Mouse (Mus musculus) regulatory T cell (primary cell): ENCODE measurements at regions not wholly inside any gene's neighbourhood (a gene's known extent, or its start where the extent isn't known, plus 50 kb on each side); places are given as distances from the start of the nearest gene placed in this dataset.

Experiments used
- in situ Hi-C: fragments of 300-600 bp; cut with MboI, MseI; formaldehyde crosslinking; loops from one replicate; pipeline ENCODE4 v1.15.1; 2025; ENCODE audit warnings: high pct_unique_total_duplicates

DNA sequence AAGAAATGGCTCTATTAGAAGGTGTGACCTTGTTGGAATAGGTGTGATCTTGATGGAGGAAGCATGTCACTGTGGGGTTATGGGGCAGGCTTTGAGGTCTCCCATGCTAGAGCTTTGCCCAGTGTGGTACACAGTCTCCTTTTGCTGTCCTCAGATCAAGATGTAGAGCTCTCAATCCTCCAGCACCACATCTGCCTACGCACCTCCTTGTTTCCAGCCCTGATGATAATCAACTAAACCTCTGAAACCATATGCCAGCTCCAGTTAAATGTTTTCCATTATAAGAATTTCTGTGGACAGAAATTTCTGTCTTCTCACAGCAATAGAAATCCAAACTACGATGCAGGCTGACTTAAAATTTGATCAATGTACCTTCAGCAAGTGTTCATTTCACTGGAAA, 103.8 kb downstream of the Gm10260 start:
- in situ Hi-C loops = no loop called here

DNA sequence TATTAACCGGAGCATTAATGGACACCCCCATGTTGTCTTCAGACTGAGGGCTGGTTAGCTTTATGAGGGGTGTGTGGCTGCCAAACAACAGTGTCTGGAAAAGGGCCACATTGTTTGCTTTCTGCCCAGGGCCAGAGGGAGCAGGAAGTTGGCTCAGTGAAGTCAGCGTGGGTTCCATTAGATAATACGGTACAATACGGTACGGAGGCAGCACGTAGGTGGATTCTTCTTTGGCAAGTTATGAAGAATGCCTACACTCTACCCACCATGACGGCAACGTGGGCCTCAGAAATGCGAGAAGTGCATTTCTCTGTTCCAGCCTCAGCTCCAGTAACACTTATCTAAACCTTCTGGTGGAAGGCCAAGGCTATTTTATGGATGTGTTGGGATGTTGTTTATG, 108.2 kb downstream of the Gm10260 start:
- in situ Hi-C loops = no loop called here

DNA sequence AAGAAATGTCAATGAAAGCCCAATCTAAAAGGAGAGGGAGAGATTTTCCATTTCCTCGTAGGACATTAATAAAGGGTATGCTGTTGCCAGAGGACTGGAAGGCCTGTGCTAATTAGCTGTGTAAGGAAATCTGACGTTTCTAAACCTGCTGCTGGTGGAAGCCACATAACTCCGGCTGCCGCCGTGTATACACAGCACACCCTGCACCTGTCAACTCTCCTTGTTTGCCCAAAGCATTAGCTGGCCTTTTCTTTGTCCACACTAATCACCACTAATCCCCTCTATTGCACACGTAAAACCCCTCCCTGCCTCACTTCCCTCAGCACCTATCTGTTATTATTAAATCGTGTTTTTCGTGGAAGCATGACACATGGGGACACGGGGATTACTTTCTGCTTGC, 108.7 kb downstream of the Gm10260 start:
- in situ Hi-C loops = no loop called here

DNA sequence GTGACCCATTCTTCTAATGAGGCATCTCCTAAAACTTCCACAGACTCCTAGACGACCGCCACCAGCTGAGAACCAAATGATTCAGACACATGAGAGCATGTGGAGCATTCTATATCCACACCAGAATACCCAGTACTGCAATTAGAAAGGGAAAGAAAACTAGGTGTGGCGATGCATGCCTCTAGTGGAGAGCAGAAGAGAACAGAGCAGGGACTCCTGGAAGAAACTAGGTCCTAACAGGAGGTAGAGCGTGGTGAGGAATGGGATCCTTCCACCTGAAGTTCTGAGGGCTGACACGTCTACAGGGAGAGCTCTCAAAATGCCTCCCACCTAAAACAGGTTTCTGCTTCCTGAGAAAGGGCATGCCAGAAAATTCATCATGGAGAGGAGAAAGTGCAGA, 109.3 kb downstream of the Gm10260 start:
- in situ Hi-C loops = no loop called here

DNA sequence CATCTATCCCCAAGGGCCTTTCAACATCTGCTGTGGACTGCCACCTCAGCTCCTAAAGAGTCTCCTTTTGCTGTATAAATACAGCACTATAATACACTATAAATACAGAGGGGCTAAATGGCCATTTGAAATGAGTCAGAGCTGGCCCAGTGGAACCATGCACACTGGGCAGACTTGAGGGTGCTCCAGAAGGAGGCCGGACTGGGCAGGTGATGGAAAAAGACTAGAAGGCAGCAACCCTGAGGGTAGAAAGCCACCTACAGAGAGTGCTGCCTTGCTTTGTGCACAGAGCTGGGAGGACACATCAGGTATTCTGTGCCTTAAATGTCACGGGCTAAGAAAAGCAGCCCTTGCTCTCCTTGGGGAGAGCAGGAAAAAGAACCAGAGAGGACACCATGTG, 110.2 kb downstream of the Gm10260 start:
- in situ Hi-C loops = no loop called here

DNA sequence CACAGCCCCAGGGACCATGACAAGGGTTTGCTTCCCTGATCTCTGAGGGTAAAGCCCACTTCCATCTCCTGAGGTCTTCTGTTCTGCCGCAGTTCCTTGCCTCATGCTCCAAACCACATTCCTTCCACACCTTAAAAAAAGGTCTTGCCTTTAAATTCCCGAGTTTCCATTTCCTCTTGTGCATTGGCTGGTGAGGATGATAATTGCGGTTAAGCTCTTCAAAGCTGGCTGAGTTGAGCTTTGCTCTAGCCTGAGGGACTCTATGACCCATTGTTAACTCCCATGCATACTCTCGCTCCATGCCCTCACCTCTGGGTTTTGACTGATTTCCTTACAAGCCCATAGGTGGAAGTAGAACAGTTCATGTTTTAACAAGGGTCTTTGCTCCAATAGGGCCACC, 112.9 kb downstream of the Gm10260 start:
- in situ Hi-C loops = no loop called here

DNA sequence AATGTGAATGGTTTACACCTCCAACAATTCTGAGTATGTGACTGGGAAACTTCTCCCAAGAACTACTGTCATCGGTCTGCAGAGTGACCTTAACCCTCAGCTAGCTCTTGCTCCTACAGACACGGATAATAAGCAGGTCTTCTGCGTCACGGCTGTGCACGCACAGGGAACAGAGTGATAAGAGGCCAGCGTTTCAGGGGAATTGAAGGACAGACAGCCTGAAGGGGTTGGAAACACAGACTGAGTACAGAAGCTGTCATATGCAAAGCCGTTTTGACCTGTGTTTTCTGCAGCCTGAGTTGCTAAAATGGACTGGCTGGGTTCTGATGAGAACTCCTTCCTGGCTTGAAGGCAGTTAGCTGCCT, 114.4 kb downstream of the Gm10260 start:
- in situ Hi-C loops = no loop called here

DNA sequence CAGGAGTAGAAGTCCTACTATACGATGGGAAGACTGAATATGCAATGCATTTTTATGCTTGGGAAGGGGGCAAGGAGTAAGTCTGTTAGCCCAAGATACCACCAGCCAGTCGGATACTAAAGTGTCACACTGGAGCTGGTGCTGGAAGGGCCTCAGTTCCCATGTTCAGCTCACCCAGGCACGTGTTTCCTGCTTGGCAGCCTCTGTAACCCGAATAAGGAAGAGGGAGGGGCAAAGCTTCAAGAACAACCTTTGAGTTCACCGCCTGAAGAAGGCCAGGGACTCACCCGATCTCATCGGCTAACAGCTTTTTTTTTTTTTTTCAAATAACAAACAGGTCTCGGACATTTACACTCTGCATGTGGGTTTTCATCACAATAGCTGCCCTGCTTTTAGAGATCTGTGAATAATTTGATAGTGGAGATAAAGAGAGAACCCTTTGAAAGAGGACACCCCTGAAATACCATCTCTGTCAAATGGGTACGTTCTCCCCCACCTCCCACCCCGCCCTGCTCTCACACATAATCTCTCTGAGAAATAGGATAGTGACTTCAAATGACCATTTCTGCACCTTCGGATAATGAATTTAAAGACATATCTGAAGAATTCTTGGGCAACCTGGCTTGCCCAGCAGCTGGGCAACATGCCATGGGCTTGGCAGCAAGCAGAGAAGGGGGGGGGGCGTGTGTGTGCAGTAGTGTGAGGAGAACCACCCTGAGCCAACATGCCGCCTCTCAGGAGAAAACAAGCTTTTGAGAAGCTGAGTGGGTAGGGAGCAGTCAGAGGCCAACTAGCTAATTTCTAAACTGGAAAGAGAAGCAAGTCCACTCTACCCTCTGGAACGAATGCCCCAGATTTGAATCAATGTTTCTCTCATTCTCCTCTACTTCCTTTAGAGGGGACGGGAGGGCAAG, 115.1 kb downstream of the Gm10260 start:
- in situ Hi-C loops = no loop called here

DNA sequence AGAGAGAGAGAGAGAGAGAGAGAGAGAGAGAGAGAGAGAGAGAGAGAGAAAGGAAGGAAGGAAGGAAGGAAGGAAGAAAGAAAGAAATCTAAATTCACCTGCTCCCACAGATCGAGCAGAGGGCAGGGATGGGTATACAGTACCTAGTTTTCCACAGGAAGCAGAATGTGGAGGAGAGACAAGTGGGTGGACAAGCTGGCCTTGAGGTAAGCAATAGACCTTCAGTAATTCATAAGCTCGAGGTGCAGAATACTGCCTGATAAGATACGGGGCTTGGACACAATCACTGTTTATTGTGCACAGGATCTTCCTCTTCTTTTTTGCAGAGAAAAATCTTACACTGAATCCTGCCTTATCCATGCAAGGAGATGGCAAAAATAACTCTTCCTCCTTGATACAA, 120.2 kb downstream of the Gm10260 start:
- in situ Hi-C loops = no loop called here

DNA sequence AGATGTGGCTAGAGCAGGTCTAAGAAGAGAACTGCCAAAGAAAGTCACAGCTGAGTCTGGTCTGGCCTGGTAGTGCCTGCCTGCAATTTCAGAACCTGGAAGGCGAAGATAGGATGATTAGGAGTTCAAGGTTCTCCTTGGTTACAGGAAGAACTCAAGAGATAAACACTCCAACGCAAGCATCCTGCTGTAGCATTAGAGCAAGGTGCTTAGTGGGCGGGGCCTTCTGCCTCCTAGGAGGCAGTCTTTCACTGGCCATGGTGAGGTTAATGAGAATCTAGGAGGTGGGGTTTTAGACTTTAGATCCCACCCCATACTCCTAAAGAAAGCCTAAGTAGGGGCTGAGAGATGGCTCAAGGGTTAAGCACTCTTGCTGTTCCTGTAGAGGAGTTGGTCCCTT, 120.8 kb downstream of the Gm10260 start:
- in situ Hi-C loops = no loop called here

DNA sequence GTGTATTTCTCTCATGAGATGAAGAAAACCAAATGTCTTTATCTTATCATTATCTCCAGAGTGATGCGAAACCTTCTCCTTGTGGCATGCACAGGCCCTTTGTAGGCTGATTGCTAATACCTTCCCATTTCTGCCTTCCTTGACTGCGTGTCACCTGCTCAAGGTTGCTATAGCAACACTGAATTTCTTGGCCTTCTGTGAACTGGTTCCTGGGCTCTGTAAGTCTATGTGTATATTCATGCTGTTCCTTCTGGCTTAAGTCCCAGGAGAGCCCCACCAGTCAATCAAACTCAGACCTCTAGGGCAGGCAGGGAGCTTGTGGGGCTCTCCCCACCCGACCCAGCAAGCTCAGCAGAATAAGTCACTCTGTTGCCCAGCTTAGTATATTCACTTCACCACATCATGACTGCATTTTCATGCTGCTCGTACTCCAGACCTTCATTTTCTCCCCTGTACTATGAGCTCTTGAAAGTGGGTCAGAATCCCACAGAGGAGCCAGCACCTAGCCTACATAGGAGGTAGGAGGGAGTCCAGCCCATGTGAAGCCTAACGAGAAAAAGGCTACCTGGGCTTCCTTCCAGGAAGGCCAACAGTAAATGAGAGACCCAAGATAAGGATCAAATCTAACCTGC, 121.9 kb downstream of the Gm10260 start:
- in situ Hi-C loops = no loop called here

DNA sequence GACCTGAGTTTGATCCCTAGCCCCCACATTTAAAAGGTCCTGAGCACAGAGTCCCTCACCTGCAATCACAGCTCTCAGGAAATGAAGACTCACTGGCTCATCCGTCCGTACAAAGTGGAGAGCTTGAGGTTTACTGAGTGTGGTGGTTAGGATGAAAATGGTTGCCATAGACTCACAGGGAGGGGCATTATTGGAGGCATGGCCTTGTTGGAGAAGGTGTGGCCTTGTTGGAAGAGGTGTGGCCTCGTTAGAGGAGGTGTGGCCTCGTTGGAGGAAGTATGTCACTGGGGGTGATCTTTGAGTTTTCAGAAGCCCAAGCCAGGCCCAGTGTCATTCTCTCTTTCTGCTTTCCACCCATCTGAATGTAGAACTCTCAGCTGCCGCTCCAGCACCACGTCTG, 122.9 kb downstream of the Gm10260 start:
- in situ Hi-C loops = no loop called here

DNA sequence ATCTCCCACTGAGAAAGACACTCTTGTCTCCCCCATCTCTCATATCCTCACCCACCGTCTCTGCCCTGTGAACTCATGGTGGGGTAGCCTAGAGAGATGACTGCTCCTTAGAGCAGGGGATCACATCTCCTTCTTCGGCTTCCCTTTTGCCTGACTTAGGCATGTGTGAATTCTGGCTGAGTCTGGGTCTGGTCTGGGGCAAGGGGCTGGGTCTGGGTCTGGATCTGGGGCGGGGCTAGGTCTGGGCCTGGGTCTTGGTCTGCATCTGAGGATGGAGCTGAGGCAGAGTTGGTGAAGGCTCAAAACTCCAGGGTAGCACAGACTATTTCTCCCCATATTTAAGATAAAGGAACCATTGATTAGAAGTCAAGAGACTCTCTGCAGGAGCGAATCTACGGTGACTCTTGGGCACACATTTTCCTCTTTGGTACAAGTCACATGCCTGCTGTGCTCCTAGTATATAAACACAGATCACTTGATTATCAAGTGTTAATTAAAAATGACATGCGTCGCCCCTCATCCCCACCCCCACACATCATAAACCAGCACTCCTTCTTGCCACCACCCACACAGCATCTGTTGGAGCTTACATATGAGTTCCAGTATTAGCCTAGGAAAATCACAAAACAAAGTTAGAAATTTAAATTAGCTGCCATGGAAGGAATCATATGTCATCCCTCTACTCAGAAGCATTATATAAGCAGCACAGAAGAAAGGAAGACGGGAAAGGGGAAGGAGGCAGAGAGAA, 126.2 kb downstream of the Gm10260 start:
- in situ Hi-C loops = no loop called here

DNA sequence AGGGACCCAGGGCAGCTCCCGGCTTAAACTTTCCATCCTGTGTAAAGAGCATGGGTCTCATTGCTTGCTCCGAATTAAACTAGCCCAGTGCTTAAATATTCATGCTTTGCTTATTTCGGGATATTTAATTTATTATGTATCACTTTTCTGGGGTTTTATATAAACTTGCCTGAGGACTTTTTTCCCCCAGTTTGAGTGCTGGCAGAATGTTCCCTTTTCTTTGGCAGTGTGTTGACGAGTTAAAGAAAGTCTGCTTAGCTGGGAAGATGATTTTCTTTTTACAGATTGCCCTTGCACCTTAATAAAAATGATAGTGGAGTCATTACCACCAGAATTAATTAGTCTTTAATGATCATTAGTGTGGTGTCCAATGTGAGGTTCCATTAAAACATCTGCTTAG, 126.9 kb downstream of the Gm10260 start:
- in situ Hi-C loops = no loop called here

DNA sequence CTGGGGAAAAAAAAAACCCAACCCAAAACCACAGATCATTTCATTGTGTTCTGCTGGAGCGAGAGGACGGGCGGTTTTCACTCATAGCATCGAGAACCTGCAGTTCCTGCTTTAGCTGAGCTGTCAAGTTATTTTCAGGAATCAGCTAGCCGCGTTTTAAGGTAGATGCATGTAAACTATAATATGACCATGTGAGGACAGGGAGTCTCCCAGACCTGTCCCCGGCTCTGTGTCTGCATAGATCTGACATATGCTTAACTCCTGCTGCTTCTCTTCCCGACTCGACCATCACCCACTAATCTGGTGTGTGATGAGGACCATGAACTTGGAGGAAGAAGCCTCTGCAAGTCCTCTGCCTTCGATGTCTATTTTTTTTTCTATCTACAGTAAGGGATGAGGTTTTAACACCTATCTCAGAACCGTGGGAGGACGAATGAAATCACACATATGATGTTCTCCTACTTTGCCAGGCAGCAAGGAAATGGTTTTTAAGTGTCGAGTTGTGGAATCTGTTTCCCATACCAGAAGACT, 128.5 kb downstream of the Gm10260 start:
- in situ Hi-C loops = no loop called here

DNA sequence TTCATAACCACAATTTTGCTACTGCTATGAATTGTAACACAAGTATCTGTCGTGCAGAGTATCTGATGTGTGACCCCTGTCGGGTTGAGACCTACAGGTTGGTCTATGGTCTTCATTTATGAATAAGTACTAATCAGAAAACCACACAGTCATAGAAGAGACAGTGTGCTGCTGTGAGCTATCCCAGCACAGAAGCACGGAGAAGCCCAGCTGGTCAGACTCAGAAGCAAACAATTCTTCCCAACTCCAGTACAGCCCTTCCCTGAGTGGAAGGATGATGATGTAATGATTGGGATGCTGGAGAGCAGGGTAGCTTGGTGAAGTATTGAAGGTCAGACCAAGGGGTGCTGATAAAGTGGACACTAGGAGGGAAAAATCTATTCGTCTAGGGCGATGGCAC, 129.5 kb downstream of the Gm10260 start:
- in situ Hi-C loops = no loop called here

DNA sequence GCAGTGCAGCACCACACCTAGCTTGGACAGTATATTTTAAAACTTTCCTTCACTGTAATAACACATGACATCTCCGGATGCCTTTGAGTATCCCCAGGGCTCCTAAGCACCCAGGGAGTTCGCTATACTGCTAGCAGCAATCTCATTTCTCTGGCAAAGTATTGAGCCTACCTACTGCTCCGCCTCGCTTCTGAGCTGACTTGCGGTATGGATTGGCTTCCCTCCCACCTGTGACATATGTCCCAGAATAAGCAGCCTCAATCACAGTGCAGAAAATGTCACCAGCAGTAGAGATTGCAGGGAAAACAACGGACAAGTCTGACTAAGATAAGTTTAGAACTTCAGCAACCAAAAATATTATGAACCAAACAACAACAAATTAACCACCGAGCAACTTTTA, 131.8 kb downstream of the Gm10260 start:
- in situ Hi-C loops = no loop called here

DNA sequence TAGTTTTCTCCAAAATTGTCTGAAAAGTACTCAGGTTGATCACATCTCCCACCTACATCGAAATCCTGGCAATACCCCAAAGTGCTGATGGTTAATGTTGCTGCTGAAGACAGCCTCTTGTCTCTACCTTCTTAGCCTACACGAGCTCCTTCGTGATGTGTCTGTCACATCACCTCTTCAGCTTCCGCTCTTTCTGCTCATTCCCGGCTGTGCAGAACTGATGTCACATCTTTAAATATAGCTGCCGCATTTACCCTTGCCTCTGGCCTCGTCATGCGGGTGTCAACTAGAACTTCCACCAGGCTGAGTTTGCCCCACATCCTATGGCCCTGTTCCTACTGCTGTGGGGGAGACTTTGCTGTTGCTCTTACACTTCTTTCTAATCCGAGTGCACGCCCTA, 133.2 kb downstream of the Gm10260 start:
- in situ Hi-C loops = no loop called here

DNA sequence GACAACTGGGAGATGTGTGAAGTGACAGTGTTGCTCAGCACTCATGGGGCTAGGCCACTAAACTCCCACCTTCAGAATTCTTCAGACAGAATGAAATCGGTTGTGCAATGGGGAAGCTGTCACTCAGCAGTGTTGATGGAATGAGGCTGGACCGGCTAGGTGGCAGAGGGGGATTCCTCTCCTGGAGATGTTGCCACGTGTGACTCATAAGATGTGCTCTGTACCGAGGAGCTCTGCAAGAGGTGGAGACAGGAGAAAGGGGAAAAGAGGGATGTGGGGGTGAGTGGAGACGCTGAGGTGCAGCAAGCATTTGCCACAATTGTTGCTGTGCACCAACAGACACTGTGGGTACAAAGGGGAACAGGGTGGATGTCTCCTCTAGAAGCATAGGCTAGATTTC, 133.6 kb downstream of the Gm10260 start:
- in situ Hi-C loops = no loop called here

DNA sequence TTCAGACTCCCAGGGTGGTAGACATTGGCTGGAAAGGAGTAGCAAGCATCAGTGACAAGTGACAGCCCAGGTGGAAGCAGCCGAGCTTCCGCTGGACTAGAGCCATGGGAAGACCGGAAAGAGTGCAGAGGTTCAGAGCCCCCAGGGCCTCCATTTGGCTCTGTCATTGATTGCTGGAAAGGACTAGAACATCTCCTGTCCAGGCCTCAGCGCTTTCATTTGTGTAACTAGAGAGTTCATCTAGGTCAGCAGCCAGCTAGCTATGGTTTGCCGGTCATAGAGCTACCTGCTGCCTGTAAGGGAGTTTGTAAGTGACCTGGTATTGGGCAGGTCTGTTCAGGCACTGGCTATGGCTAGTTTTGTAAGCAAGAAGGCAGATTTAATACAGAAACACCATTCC, 134.3 kb downstream of the Gm10260 start:
- in situ Hi-C loops = no loop called here

DNA sequence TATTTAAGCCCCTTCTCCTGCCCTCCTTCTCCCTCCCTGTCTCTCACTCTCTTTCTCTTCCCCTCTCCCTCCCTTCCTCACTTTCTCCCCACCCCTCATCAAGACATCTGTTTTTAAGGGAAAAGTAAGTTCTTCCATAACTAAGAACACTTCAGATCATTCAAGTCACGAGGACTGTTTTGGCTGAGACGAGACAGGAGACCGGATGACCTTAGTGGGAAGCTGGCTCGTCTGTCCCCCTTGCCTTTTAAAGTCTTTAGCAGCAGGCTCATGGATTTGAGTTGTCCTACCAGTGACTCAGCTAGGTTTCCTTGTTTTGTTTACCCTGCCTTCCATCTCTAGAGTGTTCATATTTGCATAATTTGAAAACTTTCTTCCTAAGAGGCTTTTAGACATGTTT, 135.0 kb downstream of the Gm10260 start:
- in situ Hi-C loops = no loop called here

DNA sequence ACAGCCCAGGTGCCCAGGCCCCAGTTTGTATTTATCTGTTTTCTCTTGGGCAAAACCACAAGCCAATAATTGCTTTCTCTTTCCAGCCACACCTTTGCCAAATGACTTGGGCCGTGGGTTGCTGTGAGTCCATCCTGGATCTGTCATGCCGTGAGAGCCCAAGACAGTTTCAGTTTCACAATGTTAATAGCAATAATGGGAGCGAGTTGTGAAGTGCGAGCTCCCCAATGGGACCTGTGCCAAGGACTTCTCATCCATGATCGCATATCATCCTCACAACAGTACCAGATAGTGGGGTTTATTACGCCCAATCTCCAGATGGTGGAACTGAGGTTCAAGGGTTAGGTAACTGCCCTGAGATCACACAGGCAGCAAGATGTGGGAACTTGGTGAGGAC, 142.2 kb downstream of the Gm10260 start:
- in situ Hi-C loops = no loop called here
